Mouse (Mus musculus) midbrain, embryonic 13.5 days (tissue): ENCODE measurements around the gene Efcab11. TPM values are rescaled to one million over a fixed set of nuclear protein-coding genes. Genes with fewer than 3 reads are reported as not detected.

ENCODE experiments used
- ATAC-seq: fragments of 200-750 bp; cut with Nextera tagmentation; 2 replicates; pipeline ENCODE4 v1.8.0; 2017; ENCODE audit warnings: mild to moderate bottlenecking, moderate TSS enrichment, moderate library complexity
- H3K27ac ChIP-seq: fragments of 300-500 bp; sonication (generic); 2 replicates; pipeline ENCODE4 v1.5.1; 2015; ENCODE audit warnings: inconsistent platforms, mild to moderate bottlenecking, moderate library complexity
- H3K27me3 ChIP-seq: fragments of 300-500 bp; sonication (generic); 2 replicates; pipeline ENCODE4 v1.6.1; 2015; ENCODE audit warnings: mild to moderate bottlenecking, inconsistent platforms
- H3K36me3 ChIP-seq: fragments of 300-500 bp; sonication (generic); 2 replicates; pipeline ENCODE4 v1.6.1; 2015; ENCODE audit warnings: mild to moderate bottlenecking, inconsistent platforms
- H3K4me1 ChIP-seq: fragments of 300-500 bp; sonication (generic); replicated peaks from 2 replicates; pipeline ENCODE4 v1.6.1; 2015; ENCODE audit warnings: inconsistent platforms
- H3K4me2 ChIP-seq: fragments of 300-500 bp; sonication (generic); replicated peaks from 2 replicates; pipeline ENCODE4 v1.6.1; 2015; ENCODE audit warnings: moderate library complexity, mild to moderate bottlenecking, inconsistent platforms
- H3K4me3 ChIP-seq: fragments of 300-500 bp; sonication (generic); replicated peaks from 2 replicates; pipeline ENCODE4 v1.5.1; 2015; ENCODE audit warnings: mild to moderate bottlenecking, inconsistent platforms
- H3K9ac ChIP-seq: fragments of 300-500 bp; sonication (generic); replicated peaks from 2 replicates; pipeline ENCODE4 v1.6.1; 2015; ENCODE audit warnings: mild to moderate bottlenecking, inconsistent platforms
- H3K9me3 ChIP-seq: fragments of 300-500 bp; sonication (generic); 2 replicates; pipeline ENCODE4 v1.6.1; 2016; ENCODE audit warnings: mild to moderate bottlenecking, inconsistent platforms
- WGBS: fragments of 180-500 bp; shearing (Covaris S2); methylation state at CpG from one replicate; pipeline ENCODE4 v1.1.7; 2015; 5-methylcytosine and 5-hydroxymethylcytosine counted together
- polyA plus RNA-seq: library from polyadenylated mRNA; unstranded; fragments of >200 nt; fragmentation: Nextera tagmentation; extraction: Ambion mirVana; gene quantifications from 2 replicates; pipeline ENCODE4 v1.2.1, GENCODE M21; 2015

Gene Efcab11
- polyA plus RNA-seq, 1 experiment from 2014 or later: 10.3 TPM

- no peak overlapping the region for H3K4me2 ChIP-seq
- H3K9me3 ChIP-seq: no peaks in the 10 kb centered on the region
- no peak overlapping the region for H3K9ac ChIP-seq
- no peak overlapping the region for H3K4me3 ChIP-seq
- 0 out of 2 replicates have a peak, but pooled peaks cover 3% of the 10 kb centered on the region for H3K4me1 ChIP-seq
- ATAC-seq: no peak
- H3K27ac ChIP-seq: no peak overlapping the region
- no peaks in the 10 kb centered on the region for H3K36me3 ChIP-seq
- H3K27me3 ChIP-seq: no peaks in the 10 kb centered on the region
Measured at GRCm38 (mm10) chr12:99864613-99865012, 19.6 kb downstream of the Efcab11 start.

GRCm38 (mm10) chr12:99860981-99861380, 23.3 kb downstream of the Efcab11 start:
- no peak for ATAC-seq
- Histone ChIP-seq H3K9me3 (no peaks in the 10 kb centered on the region), H3K9ac (no peak overlapping the region), H3K4me2 (no peak overlapping the region), H3K36me3 (no peaks in the 10 kb centered on the region), H3K27me3 (no peaks in the 10 kb centered on the region), H3K27ac (no peak overlapping the region), H3K4me3 (no peak overlapping the region), H3K4me1 (peaks cover 14% of the 10 kb centered on the region)
- 81% methylated on average over 4 of the region's 4 CpGs for WGBS

DNA sequence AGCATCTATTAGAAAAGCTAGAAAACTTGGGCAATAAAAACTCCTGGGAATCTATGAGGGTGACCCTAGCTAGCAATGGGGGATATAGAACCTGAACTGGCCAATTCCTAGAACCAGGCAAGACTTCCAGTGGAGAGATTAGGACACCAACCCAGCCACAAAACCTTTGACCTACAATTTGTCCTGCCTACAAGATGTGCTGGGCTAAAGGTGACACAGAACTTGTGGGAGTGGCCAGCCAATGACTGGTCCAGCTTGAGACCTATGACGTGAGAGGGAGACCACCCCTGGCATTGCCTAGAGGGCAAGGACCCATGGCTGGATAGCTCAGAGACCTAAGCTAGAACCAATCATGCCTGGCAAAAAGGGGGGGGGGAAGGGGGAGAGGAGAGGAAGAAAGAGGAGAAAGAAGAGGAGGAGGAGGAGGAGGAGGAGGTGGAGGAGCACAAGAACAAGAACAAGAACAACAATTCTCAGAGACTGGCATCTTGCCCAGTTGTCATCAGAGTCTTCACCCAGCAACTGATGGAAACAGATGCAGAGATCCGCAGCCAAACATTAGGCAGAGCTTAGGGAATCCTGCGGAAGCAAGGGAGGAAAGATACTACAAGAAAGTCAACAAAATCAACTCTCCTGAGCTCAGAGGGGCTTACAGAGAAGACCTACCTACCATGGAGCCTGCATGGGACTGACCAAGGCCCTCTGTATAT, 24.7 kb downstream of the Efcab11 start:
- H3K9me3 ChIP-seq: no peaks in the 10 kb centered on the region
- H3K4me2 ChIP-seq: no peak overlapping the region
- H3K27me3 ChIP-seq: no peaks in the 10 kb centered on the region
- no peak overlapping the region for H3K9ac ChIP-seq
- no peak overlapping the region for H3K4me3 ChIP-seq
- H3K36me3 ChIP-seq: no peaks in the 10 kb centered on the region
- peaks cover 18% of the 10 kb centered on the region for H3K4me1 ChIP-seq
- H3K27ac ChIP-seq: no peak overlapping the region
- no peak for ATAC-seq
- WGBS: 85% methylated on average over 3 of the region's 3 CpGs

- no peaks in the 10 kb centered on the region for H3K36me3 ChIP-seq
- H3K27me3 ChIP-seq: no peaks in the 10 kb centered on the region
- no peak overlapping the region for H3K4me3 ChIP-seq
- no peak overlapping the region for H3K4me2 ChIP-seq
- H3K27ac ChIP-seq: no peak overlapping the region
- H3K4me1 ChIP-seq: peaks cover 23% of the 10 kb centered on the region
- 92% methylated on average over 5 of the region's 5 CpGs for WGBS
- no peaks in the 10 kb centered on the region for H3K9me3 ChIP-seq
- ATAC-seq: no peak
- no peak overlapping the region for H3K9ac ChIP-seq
Measured at GRCm38 (mm10) chr12:99858664-99859063, 25.6 kb downstream of the Efcab11 start.

- no peak overlapping the region for H3K4me3 ChIP-seq
Measured at GRCm38 (mm10) chr12:99856011-99856410, 28.2 kb downstream of the Efcab11 start.

GRCm38 (mm10) chr12:99853323-99854258, 30.6 kb downstream of the Efcab11 start:
- Histone ChIP-seq H3K4me1 (peaks cover 32% of the 10 kb centered on the region), H3K9me3 (no peaks in the 10 kb centered on the region), H3K27ac (peak overlapping the region; percentile 45; the same call in 1 of the 2 replicates), H3K4me3 (no peak overlapping the region), H3K9ac (no peak overlapping the region), H3K27me3 (no peaks in the 10 kb centered on the region), H3K36me3 (no peaks in the 10 kb centered on the region), H3K4me2 (no peak overlapping the region)
- ATAC-seq: peak; percentile 84
- 59% methylated on average over 14 of the region's 14 CpGs for WGBS

More at GRCm38 (mm10) chr12:99856011-99856410, 28.2 kb downstream of the Efcab11 start:
- Histone ChIP-seq H3K27ac (no peak overlapping the region), H3K27me3 (no peaks in the 10 kb centered on the region), H3K36me3 (no peaks in the 10 kb centered on the region), H3K4me2 (no peak overlapping the region), H3K9me3 (no peaks in the 10 kb centered on the region), H3K4me1 (peaks cover 32% of the 10 kb centered on the region), H3K9ac (no peak overlapping the region)
- no peak for ATAC-seq
- WGBS: 52% methylated on average over 9 of the region's 9 CpGs

DNA sequence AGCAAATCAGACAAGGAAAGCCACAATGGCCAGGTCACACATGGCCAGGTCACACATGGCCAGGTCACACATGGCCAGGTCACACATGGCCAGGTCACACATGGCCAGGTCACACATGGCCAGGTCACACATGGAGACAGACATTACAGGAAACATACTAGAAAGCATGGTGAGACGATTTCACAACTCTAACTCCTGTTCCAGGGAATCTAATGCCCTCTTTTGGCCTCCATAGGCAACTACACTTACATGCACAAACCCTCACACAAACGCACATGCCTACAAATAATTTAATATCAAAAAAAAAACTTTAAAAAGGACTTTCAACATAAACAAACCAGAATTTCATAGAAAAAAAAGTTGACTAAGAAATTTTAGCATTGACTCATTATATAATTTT, 34.2 kb downstream of the Efcab11 start:
- Histone ChIP-seq H3K9ac (no peak overlapping the region), H3K4me3 (no peak overlapping the region), H3K4me2 (no peak overlapping the region), H3K36me3 (no peaks in the 10 kb centered on the region), H3K4me1 (peaks cover 23% of the 10 kb centered on the region), H3K27me3 (no peaks in the 10 kb centered on the region), H3K9me3 (no peaks in the 10 kb centered on the region), H3K27ac (no peak overlapping the region)
- 90% methylated on average over 2 of the region's 2 CpGs for WGBS
- ATAC-seq: no peak

DNA sequence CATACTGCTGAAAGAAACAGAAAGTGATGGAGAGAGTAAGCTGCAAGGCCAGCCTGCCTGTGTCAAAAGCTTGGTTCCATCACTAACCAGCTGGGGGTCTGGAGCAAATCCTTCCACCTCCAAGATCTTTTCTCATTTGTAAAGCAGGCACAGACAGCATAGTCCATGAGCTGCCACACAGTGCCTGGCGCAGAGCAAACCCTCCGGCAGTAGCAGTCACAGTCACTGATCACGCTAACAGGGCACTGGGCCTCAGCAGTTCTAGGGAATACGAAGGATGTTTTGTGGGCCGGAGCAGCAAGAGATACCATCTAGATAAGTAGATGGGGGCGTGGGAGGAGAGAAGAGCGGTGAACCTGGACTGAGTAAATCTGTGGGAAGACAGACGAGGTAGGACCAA, 39.3 kb downstream of the Efcab11 start:
- WGBS: 88% methylated on average over 8 of the region's 8 CpGs

DNA sequence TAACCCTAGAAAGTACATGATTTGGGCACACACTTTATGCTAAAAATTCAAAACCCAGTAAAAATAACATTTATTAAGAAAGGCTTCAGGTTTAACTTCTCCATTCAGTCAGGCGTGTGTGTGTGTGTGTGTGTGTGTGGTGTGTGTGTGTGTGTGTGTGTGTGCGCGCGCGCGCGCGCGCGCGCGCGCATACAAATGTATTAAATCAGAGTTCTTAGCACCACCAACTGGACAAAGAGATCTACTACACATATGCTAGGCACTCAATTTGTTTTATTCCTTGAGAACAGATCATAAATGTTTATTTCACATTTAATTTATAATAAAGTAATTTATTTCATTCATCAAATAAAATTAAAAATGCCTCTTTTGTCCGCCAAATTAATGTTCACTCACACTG, 45.5 kb downstream of the Efcab11 start:
- H3K27me3 ChIP-seq: no peaks in the 10 kb centered on the region
- ATAC-seq: no peak
- WGBS: 81% methylated on average over 14 of the region's 14 CpGs

More for the DNA sequence above, 39.3 kb downstream of the Efcab11 start:
- H3K27ac ChIP-seq: no peak overlapping the region
- peaks cover 6% of the 10 kb centered on the region for H3K4me1 ChIP-seq
- H3K9ac ChIP-seq: no peak overlapping the region
- H3K4me2 ChIP-seq: no peak overlapping the region
- H3K4me3 ChIP-seq: no peak overlapping the region
- ATAC-seq: no peak
- H3K9me3 ChIP-seq: no peaks in the 10 kb centered on the region
- H3K27me3 ChIP-seq: no peaks in the 10 kb centered on the region
- H3K36me3 ChIP-seq: no peaks in the 10 kb centered on the region; the same call in 1 of the 2 replicates

DNA sequence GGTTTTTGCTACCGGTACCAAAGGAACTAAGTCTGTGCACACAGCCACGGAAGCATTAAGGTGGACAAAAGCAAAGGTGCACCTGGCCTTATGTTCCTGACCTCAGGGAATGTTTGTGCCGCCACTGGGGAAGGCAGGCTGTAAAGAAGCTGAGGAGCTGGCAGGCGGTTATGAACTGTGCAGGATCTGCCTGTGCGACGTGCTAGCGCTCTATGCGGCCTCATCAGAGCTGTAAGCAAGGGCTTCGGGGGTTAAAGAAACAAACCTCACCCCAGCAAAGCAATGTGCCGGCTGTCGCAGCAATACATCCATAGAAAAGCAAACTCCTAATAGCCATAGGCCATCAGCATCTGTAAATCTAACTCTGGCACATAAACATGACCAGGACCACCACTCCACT, 46.1 kb downstream of the Efcab11 start:
- Histone ChIP-seq H3K4me1 (peaks cover 17% of the 10 kb centered on the region), H3K27me3 (no peaks in the 10 kb centered on the region), H3K4me3 (no peak overlapping the region), H3K36me3 (no peaks in the 10 kb centered on the region), H3K4me2 (no peak overlapping the region), H3K27ac (no peak overlapping the region), H3K9ac (no peak overlapping the region), H3K9me3 (no peaks in the 10 kb centered on the region)
- ATAC-seq: no peak
- WGBS: 75% methylated on average over 11 of the region's 11 CpGs

More for the DNA sequence above, 45.5 kb downstream of the Efcab11 start:
- no peak overlapping the region for H3K9ac ChIP-seq
- no peak overlapping the region for H3K4me3 ChIP-seq
- no peaks in the 10 kb centered on the region for H3K9me3 ChIP-seq
- H3K4me1 ChIP-seq: peaks cover 17% of the 10 kb centered on the region
- no peaks in the 10 kb centered on the region; the same call in 1 of the 2 replicates for H3K36me3 ChIP-seq
- H3K27ac ChIP-seq: no peak overlapping the region
- H3K4me2 ChIP-seq: no peak overlapping the region

DNA sequence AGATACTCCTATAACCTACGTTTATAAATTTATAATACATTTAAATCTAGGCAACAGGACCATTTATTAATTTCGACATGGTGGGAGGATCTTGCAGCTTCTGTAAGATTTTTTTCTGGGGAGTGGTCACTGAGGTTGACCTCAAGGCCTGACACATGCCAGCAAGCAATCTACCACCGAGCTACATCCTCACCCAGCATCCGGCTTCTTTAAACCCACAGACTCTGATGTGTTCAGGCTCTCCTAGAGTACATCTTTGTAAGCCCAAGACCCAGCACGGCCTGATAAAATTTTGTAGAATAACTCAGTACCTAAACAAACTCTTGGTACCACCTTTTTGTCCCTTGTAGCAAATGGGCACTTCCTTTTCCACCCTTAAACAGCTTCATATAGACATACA, 46.7 kb downstream of the Efcab11 start:
- H3K27me3 ChIP-seq: no peaks in the 10 kb centered on the region

More for the DNA sequence above, 46.7 kb downstream of the Efcab11 start:
- Histone ChIP-seq H3K4me3 (no peak overlapping the region), H3K4me2 (no peak overlapping the region), H3K4me1 (peaks cover 17% of the 10 kb centered on the region), H3K9me3 (no peaks in the 10 kb centered on the region), H3K36me3 (no peaks in the 10 kb centered on the region), H3K9ac (no peak overlapping the region), H3K27ac (no peak overlapping the region)
- WGBS: 90% methylated on average over 5 of the region's 5 CpGs
- no peak for ATAC-seq
